Mouse (Mus musculus) thymus, adult 2 months (tissue): ENCODE data around the gene Shisa5.

Source experiments
- CTCF ChIP-seq: fragments of 200-500 bp; IDR thresholded peaks from 2 replicates; pipeline ENCODE4 v1.5.1; 2012; ENCODE audit warnings: mild to moderate bottlenecking, control low read depth, low read length, moderate library complexity, borderline replicate concordance; ENCODE audit not compliant: control insufficient read depth, poor library complexity, insufficient read depth; ENCODE audit errors: extremely low read depth
- POLR2A ChIP-seq: fragments of 200-500 bp; IDR thresholded peaks from 2 replicates; pipeline ENCODE4 v1.6.1; 2012; ENCODE audit warnings: mild to moderate bottlenecking, low read length, control low read depth, moderate library complexity; ENCODE audit not compliant: control insufficient read depth, poor library complexity, insufficient read depth; ENCODE audit errors: extremely low read depth

DNA sequence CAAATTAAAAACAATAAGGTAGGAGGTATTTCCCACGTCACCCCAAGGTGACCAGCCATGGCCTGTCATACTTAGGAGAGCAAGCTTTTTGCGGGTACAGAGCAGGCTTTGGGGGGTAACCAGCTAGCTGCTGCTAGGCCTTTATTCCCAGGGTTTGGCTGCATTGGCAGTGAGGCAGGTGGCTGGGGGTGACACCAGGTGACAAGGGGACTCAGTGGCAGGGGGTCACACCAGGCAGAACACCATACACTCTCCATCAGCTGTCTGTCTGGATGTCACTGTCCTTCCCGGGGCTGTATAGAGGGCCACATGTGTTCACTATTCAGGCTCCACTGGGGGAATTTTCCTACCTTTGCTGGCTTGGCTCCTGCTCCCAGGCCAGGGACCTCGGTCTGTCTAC, 18.6 kb downstream of the Shisa5 start:
- TF ChIP-seq CTCF, result no peak
- TF ChIP-seq POLR2A, result no peak
